Mouse (Mus musculus): ENCODE results near the gene Isoc2a. TPM values are rescaled to one million over a fixed set of nuclear protein-coding genes. Genes with fewer than 3 reads are reported as not detected.

Isoc2a gene
- total and polyA plus RNA-seq, 3 experiments = 29.3 to 55.5 (median 48.9) TPM

- H3K36me3 ChIP-seq (ENCODE audit: control insufficient read depth, insufficient read depth, low read length) = no peaks in the 10 kb centered on the region
- intact Hi-C loops (cut with DNase I) = no loop called here
- H3K4me3 ChIP-seq = no peak overlapping the region
- no peak overlapping the region for H3K27ac ChIP-seq
- H3K9ac ChIP-seq (ENCODE audit: low read depth, low read length) = no peak overlapping the region
- no peak for TF ChIP-seq EP300 (IDR thresholded peaks at IDR 0.05; ENCODE audit: insufficient read depth, low read depth, low read length)
- TF ChIP-seq CTCF (IDR thresholded peaks at IDR 0.05) = no peak
- no peak for TF ChIP-seq POLR2A (IDR thresholded peaks at IDR 0.05; ENCODE audit: insufficient read depth, low read depth, low read length)
- H3K4me1 ChIP-seq (ENCODE audit: control insufficient read depth, insufficient read depth, low read length) = peaks cover 14% of the 10 kb centered on the region
- 90% methylated on average over 19 of the region's 19 CpGs for WGBS
- H3K27me3 ChIP-seq (ENCODE audit: control insufficient read depth, insufficient read depth, low read length) = no peaks in the 10 kb centered on the region
- no peaks in the 10 kb centered on the region; the same call in 1 of the 2 replicates for H3K79me2 ChIP-seq (replicated peaks; ENCODE audit: control insufficient read depth, insufficient read depth, low read length)
- DNase-seq = no peak
Observed at GRCm38 (mm10) chr7:4920496-4920895, 43.5 kb downstream of the Isoc2a start.

DNA sequence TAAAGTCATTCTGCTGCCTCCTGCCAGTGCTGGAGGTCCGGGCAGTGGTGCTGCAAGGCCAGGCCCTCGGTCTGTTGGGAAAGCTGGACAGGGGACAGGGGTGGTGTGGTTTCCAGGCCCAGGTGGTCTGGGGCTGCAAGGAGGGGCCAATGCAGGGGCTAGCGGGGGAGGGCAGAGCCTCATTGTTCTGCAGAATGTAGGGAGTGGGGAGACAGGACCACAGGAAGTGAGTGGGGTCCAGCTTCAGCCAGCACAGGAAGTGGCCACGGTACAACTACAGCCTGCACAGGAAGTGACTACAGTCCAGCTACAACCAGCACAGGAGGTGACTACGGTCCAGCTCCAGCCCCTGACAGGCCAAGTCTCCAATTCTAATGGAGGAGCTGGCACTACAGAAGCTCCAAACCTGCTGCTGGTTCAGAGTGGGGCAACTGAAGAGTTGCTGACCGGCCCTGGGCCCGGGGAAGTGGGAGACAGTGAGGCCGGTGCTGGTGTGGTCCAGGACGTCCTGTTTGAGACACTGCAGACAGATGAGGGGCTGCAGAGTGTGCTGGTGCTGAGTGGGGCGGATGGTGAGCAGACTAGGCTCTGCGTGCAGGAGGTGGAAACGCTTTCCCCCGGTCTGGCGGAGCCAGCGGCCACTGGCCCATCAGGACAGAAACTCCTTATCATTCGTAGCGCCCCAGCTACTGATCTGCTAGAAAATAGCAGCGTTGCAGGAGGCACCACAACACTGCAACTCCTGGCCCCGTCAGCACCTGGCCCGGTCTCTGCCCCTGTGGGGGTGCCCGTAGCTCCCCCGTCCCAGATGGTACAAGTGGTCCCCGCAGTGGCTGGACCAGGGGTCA lies 44.2 kb downstream of the Isoc2a start:
- H3K27ac ChIP-seq = peak overlapping the region; percentile 68
- H3K4me1 ChIP-seq (ENCODE audit: control insufficient read depth, insufficient read depth, low read length) = peaks cover 15% of the 10 kb centered on the region
- 25% methylated on average over 23 of the region's 23 CpGs for WGBS
- no peaks in the 10 kb centered on the region for H3K79me2 ChIP-seq (replicated peaks; ENCODE audit: control insufficient read depth, insufficient read depth, low read length)
- H3K9ac ChIP-seq (ENCODE audit: low read depth, low read length) = peak overlapping the region; percentile 5
- TF ChIP-seq EP300 (IDR thresholded peaks at IDR 0.05; ENCODE audit: insufficient read depth, low read depth, low read length) (0 out of 2 replicates have a peak, but pooled peaks have one; percentile 3), CTCF (IDR thresholded peaks at IDR 0.05) (no peak)
- H3K36me3 ChIP-seq (ENCODE audit: control insufficient read depth, insufficient read depth, low read length) = no peaks in the 10 kb centered on the region
- 0 out of 2 replicates have a peak overlapping the region, but pooled peaks have one; percentile 19 for H3K4me3 ChIP-seq
- intact Hi-C loops (cut with DNase I) = no loop called here
- H3K27me3 ChIP-seq (ENCODE audit: control insufficient read depth, insufficient read depth, low read length) = no peaks in the 10 kb centered on the region
- peak; percentile 38 to 40 for DNase-seq

DNA sequence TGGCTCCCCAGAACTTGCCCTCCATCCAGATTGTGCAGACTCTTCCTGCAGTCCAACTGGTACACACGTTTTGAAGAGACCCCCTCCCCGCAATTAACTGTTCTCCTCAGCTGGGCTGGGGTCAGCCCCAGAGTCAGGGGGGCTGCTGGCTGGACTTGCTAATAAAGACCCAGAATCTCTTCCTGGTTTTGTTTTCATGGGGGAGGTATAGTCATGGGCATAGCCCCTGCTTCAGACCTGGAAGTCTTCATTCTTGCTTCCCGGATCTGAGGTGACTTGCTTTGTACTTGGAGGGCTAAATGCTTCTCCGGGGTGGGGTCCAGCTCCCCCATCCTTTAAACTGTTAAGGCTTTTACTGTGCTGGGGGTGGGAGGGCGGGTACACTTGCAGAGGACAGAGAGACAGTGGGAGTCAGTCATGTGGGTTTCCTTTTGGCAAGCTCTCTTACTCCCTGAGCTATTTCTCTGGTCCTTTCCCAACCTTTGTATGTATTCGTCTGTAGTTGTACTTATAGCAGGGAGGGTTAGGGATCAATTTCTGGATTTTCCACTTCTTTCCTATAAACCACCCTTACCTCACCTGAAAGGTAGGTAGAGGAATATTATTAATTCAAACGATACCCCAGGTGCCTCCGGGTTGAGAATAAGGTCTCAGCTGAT lies 45.0 kb downstream of the Isoc2a start, which contains the start of gene Nat14:
Gene Nat14, plus strand, starts transcription at position 205 of the 659 bp plus-strand sequence.
- Histone ChIP-seq H3K9ac (ENCODE audit: low read depth, low read length) (peak within 1 kb of the TSS; percentile 46), H3K79me2 (replicated peaks; ENCODE audit: control insufficient read depth, insufficient read depth, low read length) (no peaks in the 10 kb centered on the region), H3K36me3 (ENCODE audit: control insufficient read depth, insufficient read depth, low read length) (no peaks in the 10 kb centered on the region), H3K27ac (peak within 1 kb of the TSS; percentile 68), H3K4me1 (ENCODE audit: control insufficient read depth, insufficient read depth, low read length) (peaks cover 15% of the 10 kb centered on the region), H3K4me3 (peak within 1 kb of the TSS; percentile 49), H3K27me3 (ENCODE audit: control insufficient read depth, insufficient read depth, low read length) (no peaks in the 10 kb centered on the region)
- no peak for DNase-seq
- WGBS = 19% methylated on average over 8 of the region's 8 CpGs
- intact Hi-C loops (cut with DNase I) = no loop called here
- no peak for TF ChIP-seq POLR2A (IDR thresholded peaks at IDR 0.05; ENCODE audit: insufficient read depth, low read depth, low read length)
- no peak for TF ChIP-seq EP300 (IDR thresholded peaks at IDR 0.05; ENCODE audit: insufficient read depth, low read depth, low read length)
- no peak for TF ChIP-seq CTCF (IDR thresholded peaks at IDR 0.05)

DNA sequence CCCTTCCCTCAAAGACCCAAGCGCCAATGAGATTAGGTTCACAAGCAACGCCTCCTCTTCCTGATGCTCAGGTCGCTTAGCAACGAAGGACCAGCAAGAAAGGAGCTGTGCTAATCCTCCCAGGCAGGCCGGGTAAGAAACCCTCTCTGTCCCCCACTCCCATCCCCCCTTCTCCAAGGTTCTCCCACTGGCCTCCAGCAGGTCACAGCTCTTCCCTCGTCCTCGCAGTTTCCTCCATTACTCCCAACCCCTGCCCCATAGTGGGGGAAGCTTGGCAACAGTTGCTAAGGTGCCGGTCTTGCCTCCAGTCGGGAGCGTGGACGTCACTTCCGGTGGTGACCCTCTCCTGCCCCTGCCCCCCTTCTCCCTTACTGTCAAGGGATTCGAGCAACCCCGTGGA lies 45.6 kb downstream of the Isoc2a start:
- Histone ChIP-seq H3K79me2 (replicated peaks; ENCODE audit: control insufficient read depth, insufficient read depth, low read length) (no peaks in the 10 kb centered on the region), H3K36me3 (ENCODE audit: control insufficient read depth, insufficient read depth, low read length) (no peaks in the 10 kb centered on the region), H3K27me3 (ENCODE audit: control insufficient read depth, insufficient read depth, low read length) (no peaks in the 10 kb centered on the region), H3K9ac (ENCODE audit: low read depth, low read length) (peak overlapping the region; percentile 46), H3K4me1 (ENCODE audit: control insufficient read depth, insufficient read depth, low read length) (peaks cover 15% of the 10 kb centered on the region), H3K27ac (peak overlapping the region; percentile 68; the same call in 1 of the 2 replicates), H3K4me3 (peak overlapping the region; percentile 49)
- peak; percentile 71 to 75 for DNase-seq
- intact Hi-C loops (cut with DNase I) = no loop called here
- TF ChIP-seq CTCF (IDR thresholded peaks at IDR 0.05) = no peak
- under 1% methylated on average over 14 of the region's 14 CpGs for WGBS

GRCm38 (mm10) chr7:4922931-4923565 lies 46.1 kb downstream of the Isoc2a start:
- no peaks in the 10 kb centered on the region for H3K36me3 ChIP-seq (ENCODE audit: control insufficient read depth, insufficient read depth, low read length)
- peak overlapping the region; percentile 68 for H3K27ac ChIP-seq
- H3K4me1 ChIP-seq (ENCODE audit: control insufficient read depth, insufficient read depth, low read length) = peaks cover 15% of the 10 kb centered on the region
- DNase-seq = peak; percentile 41 to 44
- H3K9ac ChIP-seq (ENCODE audit: low read depth, low read length) = peak overlapping the region; percentile 46
- peak; percentile 54 for TF ChIP-seq CTCF (IDR thresholded peaks at IDR 0.05)
- no peak for TF ChIP-seq EP300 (IDR thresholded peaks at IDR 0.05; ENCODE audit: insufficient read depth, low read depth, low read length)
- H3K79me2 ChIP-seq (replicated peaks; ENCODE audit: control insufficient read depth, insufficient read depth, low read length) = no peaks in the 10 kb centered on the region
- WGBS = 5% methylated on average over 14 of the region's 14 CpGs
- intact Hi-C loops (cut with DNase I) = no loop called here
- no peaks in the 10 kb centered on the region for H3K27me3 ChIP-seq (ENCODE audit: control insufficient read depth, insufficient read depth, low read length)
- H3K4me3 ChIP-seq = peak overlapping the region; percentile 49
